Mouse (Mus musculus) layer of hippocampus, postnatal 14 days (tissue): Measurements from ENCODE around the gene Arhgap18. TPM values are rescaled to one million over a fixed set of nuclear protein-coding genes. Genes with fewer than 3 reads are reported as not detected.

ENCODE experiments used
- DNase-seq, 2 experiments: peaks; one replicate each; pipeline ENCODE4 v3.0.0; 2021 to 2022; ENCODE audit warnings: low spot score in 2 of 2, mixed read lengths in 1 of 2
- long read RNA-seq, 2 experiments: library from polyadenylated mRNA; stranded (forward); transcript quantifications; one replicate each; pipeline ENCODE4 v2.0.0; 2021
- total RNA-seq, 2 experiments: library from RNA; stranded (reverse); gene quantifications; 2 replicates each; pipeline ENCODE4 v1.2.3; 2021

Arhgap18 gene
- 1 to 10 TPM; 6.6 to 8.5 TPM for total RNA-seq
- long read RNA-seq, experiment 1, transcript Arhgap18-201 (15 exons, 3,651 nt), result major isoform, 6 of 10 reads
- long read RNA-seq, experiment 1, partial matches to known transcripts, result 1 of 10 reads
- long read RNA-seq, experiment 1, other reads (novel, unspliced or antisense), result 3 of 10 reads
- long read RNA-seq, experiment 2, transcript Arhgap18-201 (15 exons, 3,651 nt), result major isoform, 8 of 11 reads
- long read RNA-seq, experiment 2, partial matches to known transcripts, result 1 of 11 reads
- long read RNA-seq, experiment 2, other reads (novel, unspliced or antisense), result 2 of 11 reads

GRCm38 (mm10) chr10:26752929-26753567 is at the start of gene Arhgap18:
TSS of gene Arhgap18 (plus strand) at chr10:26753421.
- DNase-seq, result no peak

GRCm38 (mm10) chr10:26710458-26711011 is 42.7 kb upstream of the Arhgap18 start:
- no peak for DNase-seq

GRCm38 (mm10) chr10:26711068-26711467 is 42.2 kb upstream of the Arhgap18 start:
- peak; percentile 41 to 81 for DNase-seq

DNA sequence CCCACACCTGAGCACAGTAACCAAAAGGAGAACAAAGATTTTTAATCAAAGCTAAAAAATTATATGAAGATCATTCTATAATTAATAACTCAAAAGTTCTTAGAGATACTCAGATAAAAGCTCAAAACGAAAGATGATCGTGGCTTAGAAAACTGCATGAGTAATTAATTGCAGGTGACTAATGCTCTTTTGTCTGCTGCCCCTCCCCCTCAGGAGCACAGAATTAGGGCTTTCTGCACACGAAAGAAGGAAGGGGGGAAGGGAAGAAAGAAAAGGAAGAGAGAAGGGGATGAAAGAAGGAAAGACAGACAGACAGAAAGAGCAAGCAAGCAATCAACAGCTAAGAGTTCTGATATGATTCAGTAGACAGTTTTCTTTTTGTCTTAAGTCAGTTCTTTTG is 39.2 kb upstream of the Arhgap18 start:
- DNase-seq, result no peak

GRCm38 (mm10) chr10:26724704-26725103 is 28.5 kb upstream of the Arhgap18 start:
- no peak for DNase-seq

DNA sequence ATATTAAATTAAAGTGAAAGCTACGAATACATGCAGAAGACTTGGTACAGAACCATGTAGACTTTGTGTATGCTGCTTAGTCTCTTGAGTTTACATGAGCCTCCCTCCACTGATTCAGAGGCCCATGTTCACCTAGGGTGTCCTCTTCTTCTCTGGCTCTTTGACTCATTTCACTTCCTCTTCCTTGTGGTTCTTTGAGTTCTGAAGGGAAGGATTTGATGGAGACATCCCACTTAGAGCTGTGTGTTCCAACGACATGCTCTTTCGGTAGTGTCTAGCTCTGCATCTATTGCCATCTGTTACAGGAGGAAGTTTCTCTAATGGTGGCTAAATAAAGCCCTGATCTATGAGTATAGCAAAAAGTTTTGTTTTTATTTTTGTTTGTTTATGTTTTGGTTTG is 28.0 kb upstream of the Arhgap18 start:
- DNase-seq, result no peak

GRCm38 (mm10) chr10:26750827-26751226 is 2.4 kb upstream of the Arhgap18 start:
- no peak for DNase-seq

- DNase-seq, result peak; percentile 72 to 74
Measured at GRCm38 (mm10) chr10:26752064-26752928, 925 bp upstream of the Arhgap18 start.

GRCm38 (mm10) chr10:26754006-26754405 is 785 bp downstream of the Arhgap18 start:
- no peak for DNase-seq

DNA sequence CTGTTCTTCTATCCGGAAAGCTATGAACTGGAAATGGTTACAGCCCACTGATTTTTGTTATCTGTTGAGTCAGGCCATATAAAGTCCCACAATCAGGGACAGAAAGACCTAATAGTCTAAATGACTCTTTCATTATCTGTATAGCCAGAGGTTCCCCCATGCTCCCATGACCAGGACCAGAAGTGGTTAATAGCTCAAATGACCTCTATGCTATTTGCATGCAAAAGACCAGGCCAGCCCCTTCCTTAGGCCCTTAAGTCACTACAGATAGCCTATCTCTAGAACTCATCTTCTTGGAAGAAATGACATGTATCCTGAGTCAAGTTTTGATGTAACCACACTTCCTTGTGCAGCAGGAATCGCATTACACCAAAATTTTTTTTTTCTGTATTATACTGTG is 4.0 kb downstream of the Arhgap18 start:
- no peak for DNase-seq

DNA sequence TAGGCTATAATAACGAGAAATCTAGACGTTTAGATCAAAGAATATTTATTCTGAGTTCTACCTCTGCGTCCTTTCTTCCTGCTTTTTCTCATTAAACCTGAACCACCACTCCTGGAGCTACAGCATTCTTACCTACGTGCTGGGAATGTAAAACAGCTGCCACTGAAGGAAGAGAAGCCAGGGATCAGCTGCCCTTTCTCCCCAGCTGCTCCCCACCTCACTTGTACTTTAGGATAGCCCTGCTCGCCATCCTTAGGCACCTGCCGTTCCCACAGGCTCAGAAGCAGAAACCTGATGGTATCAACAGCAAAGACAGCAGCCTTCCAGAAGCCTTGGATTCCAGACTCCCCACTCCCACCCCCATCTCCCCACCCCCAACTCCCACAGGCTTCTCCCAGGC is 6.2 kb downstream of the Arhgap18 start:
- no peak for DNase-seq

- DNase-seq, result no peak
Measured at GRCm38 (mm10) chr10:26761103-26761502, 7.9 kb downstream of the Arhgap18 start.

- no peak for DNase-seq
Measured at GRCm38 (mm10) chr10:26761991-26762903, 9.0 kb downstream of the Arhgap18 start.

DNA sequence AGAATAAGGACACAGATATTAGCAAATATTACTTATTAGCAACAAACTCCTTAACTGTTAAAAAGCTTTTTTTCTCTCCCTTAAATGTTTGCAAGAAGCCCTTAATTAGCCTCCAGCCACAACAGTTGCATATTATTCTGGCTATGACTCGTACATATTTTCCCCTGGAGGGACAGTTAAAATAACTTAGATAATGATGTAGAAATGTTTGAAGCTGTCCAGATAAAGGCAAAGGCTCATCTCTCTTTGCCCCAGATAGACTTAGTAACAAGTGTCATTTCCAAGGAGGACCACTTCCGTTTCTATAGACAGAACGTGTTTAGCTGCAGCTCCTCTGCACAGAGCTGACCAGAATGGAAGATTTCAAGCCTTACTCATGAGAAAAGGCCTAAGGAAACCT is 14.0 kb downstream of the Arhgap18 start:
- no peak for DNase-seq

- no peak for DNase-seq
Measured at GRCm38 (mm10) chr10:26768943-26769342, 15.7 kb downstream of the Arhgap18 start.

DNA sequence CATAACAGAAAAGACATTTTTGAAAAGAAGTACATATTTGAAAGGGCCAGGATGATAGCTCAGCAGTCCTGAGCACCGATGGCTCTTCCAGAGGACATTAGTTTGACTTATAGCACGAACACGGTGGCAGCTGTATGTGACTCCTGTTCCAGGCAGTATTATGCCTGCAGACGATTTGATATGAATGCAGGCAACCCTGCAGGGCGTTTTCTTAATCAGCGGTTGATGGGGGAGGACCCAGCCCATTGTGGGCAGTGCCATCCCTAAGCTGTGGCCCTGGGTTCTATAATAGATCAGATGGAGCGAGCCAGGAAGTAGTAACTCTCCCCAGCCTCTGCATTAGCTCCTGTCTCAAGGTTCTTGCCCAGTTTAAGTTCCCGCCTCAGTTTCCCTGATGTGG is 16.8 kb downstream of the Arhgap18 start:
- DNase-seq, result no peak

DNA sequence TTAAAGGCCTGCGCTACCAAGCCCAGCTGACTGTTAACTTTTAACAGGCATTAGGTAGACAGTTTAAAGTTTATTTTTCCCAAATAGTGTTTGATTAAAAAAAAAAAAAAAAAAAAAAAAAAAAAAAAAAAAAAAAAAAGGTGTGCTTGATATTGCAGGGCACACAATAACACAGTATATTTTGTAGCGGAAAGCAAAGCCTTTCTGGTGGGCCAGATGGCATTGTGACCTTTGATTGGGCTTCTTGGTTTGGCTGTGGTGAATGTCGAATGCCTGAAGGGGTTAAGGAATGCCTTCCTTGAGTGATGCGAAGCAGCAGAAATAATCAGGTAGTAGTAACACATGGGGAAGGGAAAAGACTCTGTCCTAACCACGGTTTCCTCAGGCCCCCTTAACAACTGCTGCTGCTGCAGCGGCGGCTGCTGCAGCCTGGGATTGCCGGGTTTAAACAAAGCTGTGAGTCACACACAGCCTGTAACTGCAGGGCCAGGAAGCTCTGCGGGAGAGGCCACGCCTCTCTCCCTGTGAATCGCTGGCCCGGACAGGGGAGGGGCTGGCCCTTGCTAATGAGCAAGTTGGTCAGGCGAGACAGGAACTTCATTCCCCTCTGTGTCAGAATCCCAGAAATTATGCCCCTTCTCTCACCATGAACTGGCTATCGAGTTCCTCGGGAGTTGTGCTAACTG is 18.9 kb downstream of the Arhgap18 start:
- peak; percentile 51 to 56 for DNase-seq

- DNase-seq, result peak; percentile 38 to 49
Measured at GRCm38 (mm10) chr10:26772624-26773540, 19.7 kb downstream of the Arhgap18 start.

DNA sequence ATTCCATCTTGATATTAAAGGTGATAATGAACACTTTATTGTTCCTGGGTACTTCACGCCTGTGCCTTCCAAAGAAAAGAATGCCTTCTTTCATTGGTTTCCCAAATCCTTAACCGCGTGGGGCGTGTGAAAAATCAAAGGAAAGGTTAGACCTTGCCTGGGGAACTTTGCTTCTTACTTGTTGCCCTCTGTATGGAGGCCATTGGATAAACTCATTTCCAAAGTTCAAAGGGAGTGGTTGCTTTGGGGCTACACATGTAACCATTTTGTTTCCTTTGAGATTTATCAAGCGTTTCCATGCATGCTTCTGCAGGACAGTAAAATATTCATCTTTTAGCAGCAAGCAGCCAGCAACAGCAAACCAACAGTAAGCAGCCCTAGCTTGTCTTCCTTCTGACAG is 20.3 kb downstream of the Arhgap18 start:
- no peak for DNase-seq
